Mouse (Mus musculus) limb, embryonic 11.5 days (tissue): ENCODE data around the gene Serbp1. TPM values are rescaled to one million over a fixed set of nuclear protein-coding genes. Genes with fewer than 3 reads are reported as not detected.

Experiments used
- ATAC-seq: fragments of 200-750 bp; cut with Nextera tagmentation; 2 replicates; pipeline ENCODE4 v1.8.0; 2017; ENCODE audit warnings: low read depth; ENCODE audit not compliant: insufficient number of reproducible peaks, low FRiP score, low TSS enrichment
- DNase-seq: peaks from one replicate; pipeline ENCODE4 v3.0.0-alpha.2; 2015; ENCODE audit warnings: low spot score
- H3K27ac ChIP-seq: fragments of 300-500 bp; sonication (generic); replicated peaks from 2 replicates; pipeline ENCODE4 v1.5.1; 2014; ENCODE audit warnings: low read depth, mild to moderate bottlenecking, low read length
- H3K27me3 ChIP-seq: fragments of 300-500 bp; sonication (generic); 2 replicates; pipeline ENCODE4 v1.6.1; 2014; ENCODE audit warnings: mild to moderate bottlenecking, low read length, mixed read lengths; ENCODE audit not compliant: control insufficient read depth, insufficient read depth
- H3K36me3 ChIP-seq: fragments of 300-500 bp; sonication (generic); 2 replicates; pipeline ENCODE4 v1.6.1; 2014; ENCODE audit warnings: mild to moderate bottlenecking, low read length, moderate library complexity, mixed read lengths; ENCODE audit not compliant: control insufficient read depth, insufficient read depth
- H3K4me1 ChIP-seq: fragments of 300-500 bp; sonication (generic); 2 replicates; pipeline ENCODE4 v1.6.1; 2014; ENCODE audit warnings: low read length, mixed read lengths; ENCODE audit not compliant: control insufficient read depth, insufficient read depth
- H3K4me2 ChIP-seq: fragments of 300-500 bp; sonication (generic); 2 replicates; pipeline ENCODE4 v1.6.1; 2014; ENCODE audit warnings: low read depth, mild to moderate bottlenecking, moderate library complexity; ENCODE audit not compliant: severe bottlenecking
- H3K4me3 ChIP-seq: fragments of 300-500 bp; sonication (generic); 2 replicates; pipeline ENCODE4 v1.5.1; 2014; ENCODE audit warnings: low read depth, low read length
- H3K9ac ChIP-seq: fragments of 300-500 bp; sonication (generic); 2 replicates; pipeline ENCODE4 v1.6.1; 2014; ENCODE audit warnings: mild to moderate bottlenecking, low read length
- H3K9me3 ChIP-seq: fragments of 300-500 bp; sonication (generic); 2 replicates; pipeline ENCODE4 v1.6.1; 2016; ENCODE audit warnings: low read length; ENCODE audit not compliant: control insufficient read depth
- WGBS: fragments of 180-500 bp; shearing (Covaris S2); extraction: QIAGEN DNeasy Blood & Tissue Kit; methylation state at CpG from one replicate; pipeline ENCODE4 v1.1.7; 2014; 5-methylcytosine and 5-hydroxymethylcytosine counted together
- polyA plus RNA-seq: library from polyadenylated mRNA; unstranded; fragments of >200 nt; fragmentation: Nextera tagmentation; extraction: Ambion mirVana; gene quantifications from 2 replicates; pipeline ENCODE4 v1.2.1, GENCODE M21; 2014

Serbp1 gene
- polyA plus RNA-seq, 1 experiment from 2014 or later, result 639 TPM

DNA sequence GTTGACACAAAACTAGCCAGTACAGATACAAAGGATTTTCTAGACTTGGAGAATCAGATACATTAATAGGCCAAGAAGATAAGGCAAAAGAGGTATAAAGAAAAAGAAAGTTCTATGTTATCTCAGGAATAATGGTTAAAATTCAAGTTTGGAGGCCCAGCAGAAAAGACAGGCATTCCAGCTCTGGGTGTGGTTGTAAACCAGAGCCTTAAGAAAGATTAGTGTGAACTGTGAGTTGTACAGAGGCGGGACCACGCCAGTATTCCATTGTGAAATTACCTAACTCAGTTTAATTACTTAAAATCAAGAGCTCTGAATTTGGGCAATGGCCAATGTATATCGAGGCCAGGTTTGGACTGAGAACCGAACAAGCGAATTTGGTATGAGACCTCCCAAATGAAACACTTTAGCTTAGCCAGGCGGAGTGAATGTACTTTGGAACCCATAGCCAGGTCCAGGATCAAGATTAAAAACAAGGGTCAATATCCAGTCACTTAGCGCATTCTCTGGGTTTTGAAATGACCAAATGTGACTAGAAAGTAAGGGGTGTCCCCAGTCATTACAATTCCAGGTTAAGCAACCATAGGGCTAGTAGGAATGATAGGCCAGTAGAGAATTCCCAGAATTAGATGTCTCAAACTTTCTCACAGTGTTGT lies 5.9 kb downstream of the Serbp1 start:
- DNase-seq (no peak), ATAC-seq (no peak)
- no peaks in the 10 kb centered on the region for H3K36me3 ChIP-seq
- no peaks in the 10 kb centered on the region for H3K4me1 ChIP-seq
- no peaks in the 10 kb centered on the region for H3K27me3 ChIP-seq
- WGBS, result 94% methylated on average over 7 of the region's 7 CpGs
- no peaks in the 10 kb centered on the region for H3K9me3 ChIP-seq
- no peak overlapping the region for H3K4me3 ChIP-seq
- H3K4me2 ChIP-seq, result no peak overlapping the region
- H3K27ac ChIP-seq, result no peak overlapping the region
- no peak overlapping the region for H3K9ac ChIP-seq

DNA sequence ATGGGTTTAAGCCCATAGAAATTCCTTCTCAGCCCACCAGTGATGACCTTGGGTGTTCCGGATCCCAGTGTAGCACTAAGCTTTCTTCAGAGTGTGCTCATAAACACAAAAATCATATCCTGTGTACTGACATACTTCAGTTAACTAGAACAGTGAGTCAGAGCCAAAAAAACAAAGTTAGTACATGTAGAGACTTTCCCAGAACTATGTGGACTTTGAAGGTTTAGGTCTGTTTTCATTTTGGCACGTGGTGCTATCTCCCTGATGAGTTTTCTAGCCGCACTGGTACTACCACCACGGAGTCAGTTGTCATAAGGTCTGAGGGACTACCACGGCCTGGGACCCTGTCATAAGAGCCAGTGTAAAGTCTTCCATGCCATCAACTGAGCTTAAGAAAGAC lies 6.5 kb downstream of the Serbp1 start:
- no peaks in the 10 kb centered on the region for H3K9me3 ChIP-seq
- no peaks in the 10 kb centered on the region for H3K27me3 ChIP-seq
- ATAC-seq (no peak), DNase-seq (no peak)
- no peak overlapping the region for H3K4me3 ChIP-seq
- no peaks in the 10 kb centered on the region for H3K36me3 ChIP-seq
- H3K27ac ChIP-seq, result no peak overlapping the region
- no peak overlapping the region for H3K4me2 ChIP-seq
- H3K9ac ChIP-seq, result no peak overlapping the region
- no peaks in the 10 kb centered on the region for H3K4me1 ChIP-seq
- WGBS, result 89% methylated on average over 5 of the region's 5 CpGs

DNA sequence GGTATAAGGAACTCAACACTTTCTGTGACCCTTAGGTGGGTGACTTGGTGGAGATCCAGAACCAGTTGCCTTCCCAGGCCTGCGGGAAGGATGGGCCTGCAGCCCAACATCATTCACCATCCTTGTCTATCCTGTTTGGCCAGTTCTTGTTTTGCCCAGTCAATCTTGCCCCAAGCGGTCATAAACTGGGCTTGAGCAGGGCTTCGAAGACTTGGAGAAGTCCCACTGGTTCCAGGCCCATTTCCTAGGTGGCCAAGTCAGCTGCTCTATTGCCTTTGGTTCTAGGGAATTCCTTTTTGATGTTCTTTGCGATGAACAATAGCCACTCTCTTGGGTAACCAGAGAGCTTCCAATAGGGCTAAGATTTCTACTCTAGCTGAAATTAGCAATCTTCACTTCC lies 13.1 kb downstream of the Serbp1 start:
- no peak overlapping the region for H3K27ac ChIP-seq
- H3K9ac ChIP-seq, result no peak overlapping the region
- H3K4me3 ChIP-seq, result no peak overlapping the region
- no peak overlapping the region for H3K4me2 ChIP-seq
- DNase-seq (no peak), ATAC-seq (no peak)
- 90% methylated on average over 4 of the region's 4 CpGs for WGBS
- H3K36me3 ChIP-seq, result no peaks in the 10 kb centered on the region
- H3K4me1 ChIP-seq, result no peaks in the 10 kb centered on the region
- no peaks in the 10 kb centered on the region for H3K9me3 ChIP-seq
- no peaks in the 10 kb centered on the region for H3K27me3 ChIP-seq

DNA sequence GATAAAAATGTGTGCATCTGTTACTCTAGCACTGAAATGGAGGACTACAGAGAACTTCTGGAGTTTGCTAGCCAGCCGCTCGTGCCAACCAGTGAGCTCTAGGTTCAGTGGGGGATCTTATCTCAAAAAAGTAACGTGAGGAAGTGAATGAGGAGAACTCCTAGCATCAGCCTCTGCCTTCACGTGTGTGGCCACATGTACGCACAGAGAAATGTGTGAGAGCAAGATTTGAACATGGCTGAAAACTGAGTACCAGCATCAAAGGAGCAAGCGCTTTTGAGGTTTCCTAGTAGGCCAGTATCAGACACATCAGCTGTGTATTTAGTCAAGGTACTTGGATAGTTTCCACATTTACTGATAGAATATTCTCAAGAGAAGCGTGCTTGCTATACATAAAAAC lies 27.0 kb downstream of the Serbp1 start:
- Histone ChIP-seq H3K4me2 (no peak overlapping the region), H3K27ac (no peak overlapping the region), H3K4me1 (no peaks in the 10 kb centered on the region), H3K27me3 (no peaks in the 10 kb centered on the region), H3K9me3 (no peaks in the 10 kb centered on the region), H3K36me3 (no peaks in the 10 kb centered on the region), H3K9ac (no peak overlapping the region), H3K4me3 (no peak overlapping the region)
- WGBS, result 88% methylated on average over 7 of the region's 7 CpGs
- no peak for ATAC-seq
- no peak for DNase-seq

DNA sequence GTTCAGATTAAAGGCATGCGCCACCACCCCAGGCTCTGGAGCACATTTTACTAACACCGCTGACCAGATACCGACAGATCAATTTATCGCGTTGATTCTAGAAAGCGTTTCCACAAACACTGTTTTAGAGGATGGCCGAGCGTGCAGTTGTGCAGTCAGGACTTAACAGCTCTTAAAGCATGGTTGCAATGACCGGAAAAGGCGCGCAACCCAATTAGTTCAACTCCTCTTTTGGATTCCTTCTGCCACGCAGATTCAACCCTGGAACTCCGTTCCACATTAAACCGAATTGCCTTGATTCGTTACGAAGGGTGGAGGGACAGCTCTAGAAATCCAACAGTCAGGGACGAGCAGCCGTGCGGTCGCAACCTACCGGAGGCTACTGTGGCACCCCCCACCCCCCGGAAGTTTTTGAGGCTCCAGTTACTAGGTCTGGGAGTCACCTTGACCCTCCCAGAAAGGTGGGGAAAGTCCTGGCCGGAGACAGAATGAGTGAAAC lies 28.2 kb downstream of the Serbp1 start:
- under 1% methylated on average over 23 of the region's 23 CpGs for WGBS

DNA sequence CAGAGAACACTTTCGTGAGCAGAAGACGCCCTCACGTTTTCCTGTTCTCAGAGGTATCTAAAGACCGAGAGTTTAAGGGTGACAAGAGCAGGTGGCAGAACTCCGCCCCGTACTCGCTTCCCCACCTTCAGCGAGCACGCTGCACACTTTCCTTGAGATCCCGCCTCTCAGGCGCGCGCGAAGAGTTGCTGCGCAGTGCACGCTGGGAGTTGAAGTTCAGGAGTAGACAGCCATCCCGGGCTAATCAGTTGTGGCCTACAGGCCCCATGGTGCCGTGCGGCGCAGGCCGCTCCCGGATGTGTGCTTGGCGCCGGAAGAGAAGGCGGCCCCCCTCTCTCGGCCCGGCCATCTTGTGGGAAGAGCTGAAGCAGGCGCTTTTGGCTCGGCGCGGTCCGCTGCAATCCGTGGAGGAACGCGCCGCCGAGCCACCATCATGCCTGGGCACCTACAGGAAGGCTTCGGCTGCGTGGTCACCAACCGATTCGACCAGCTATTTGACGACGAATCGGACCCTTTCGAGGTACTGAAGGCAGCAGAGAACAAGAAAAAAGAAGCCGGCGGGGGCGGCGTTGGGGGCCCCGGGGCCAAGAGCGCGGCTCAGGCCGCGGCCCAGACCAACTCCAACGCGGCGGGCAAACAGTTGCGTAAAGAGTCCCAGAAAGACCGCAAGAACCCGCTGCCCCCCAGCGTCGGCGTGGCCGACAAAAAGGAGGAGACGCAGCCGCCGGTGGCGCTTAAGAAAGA lies 28.9 kb downstream of the Serbp1 start:
- under 1% methylated on average over 68 of the region's 68 CpGs for WGBS
- Histone ChIP-seq H3K4me3 (peak overlapping the region; percentile 94), H3K4me2 (peak overlapping the region; percentile 72), H3K9ac (peak overlapping the region; percentile 97), H3K9me3 (no peaks in the 10 kb centered on the region), H3K36me3 (no peaks in the 10 kb centered on the region), H3K27ac (peak overlapping the region; percentile 72), H3K27me3 (no peaks in the 10 kb centered on the region), H3K4me1 (no peaks in the 10 kb centered on the region)
- DNase-seq (peak; percentile 96), ATAC-seq (peak; percentile 99)

More for the DNA sequence above, 28.2 kb downstream of the Serbp1 start:
- Histone ChIP-seq H3K27me3 (no peaks in the 10 kb centered on the region), H3K4me2 (peak overlapping the region; percentile 65), H3K9me3 (no peaks in the 10 kb centered on the region), H3K4me1 (no peaks in the 10 kb centered on the region), H3K36me3 (no peaks in the 10 kb centered on the region), H3K4me3 (peak overlapping the region; percentile 94), H3K9ac (peak overlapping the region; percentile 97), H3K27ac (no peak overlapping the region)
- DNase-seq (no peak), ATAC-seq (peak; percentile 76)

DNA sequence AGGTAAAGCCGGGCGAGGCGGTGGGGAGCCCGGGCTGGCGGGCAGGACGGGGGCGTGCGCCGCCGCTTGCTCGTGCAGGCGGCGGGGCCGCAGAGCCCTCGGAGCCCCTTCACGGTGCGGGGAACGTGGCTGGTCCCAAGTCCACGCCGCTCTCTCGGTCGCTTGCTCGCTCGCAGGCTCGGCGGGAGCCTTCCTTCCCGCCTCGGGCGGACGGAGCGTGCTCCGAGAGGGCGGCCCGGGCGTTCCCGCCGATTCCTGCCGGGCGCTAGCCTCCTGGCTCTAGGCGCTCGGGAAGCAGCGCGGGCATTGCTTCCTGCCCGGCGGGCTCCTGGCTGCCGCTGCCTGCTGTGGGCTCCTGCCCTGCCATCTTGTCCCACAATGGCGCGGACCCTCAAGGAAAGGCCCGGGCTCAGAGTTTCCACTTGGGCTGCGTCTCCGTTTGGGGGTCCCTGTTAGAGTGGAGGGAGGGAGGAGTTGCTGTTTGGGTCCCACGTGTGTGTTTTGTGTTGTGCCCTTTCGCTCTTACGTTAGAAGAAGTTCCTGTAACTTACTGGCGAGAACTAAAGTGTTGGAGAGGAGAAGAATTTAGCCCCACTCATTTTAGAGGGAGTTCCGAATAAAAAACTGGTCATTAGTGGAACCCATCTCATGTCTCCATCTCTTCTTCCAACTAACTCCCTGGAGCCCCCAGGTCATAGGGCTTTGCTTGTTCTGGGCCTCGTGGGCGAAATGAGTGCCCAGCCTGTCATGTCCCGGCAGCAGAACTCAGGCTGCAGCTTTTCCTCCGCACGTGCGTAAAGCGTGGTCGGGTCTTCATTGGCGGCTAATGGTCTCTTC lies 29.6 kb downstream of the Serbp1 start:
- peak overlapping the region; percentile 94 for H3K4me3 ChIP-seq
- no peaks in the 10 kb centered on the region; the same call in 1 of the 2 replicates for H3K36me3 ChIP-seq
- H3K4me2 ChIP-seq, result peak overlapping the region; percentile 72
- H3K27ac ChIP-seq, result peak overlapping the region; percentile 72
- peak overlapping the region; percentile 97 for H3K9ac ChIP-seq
- ATAC-seq (no peak), DNase-seq (peak; percentile 63)
- no peaks in the 10 kb centered on the region for H3K9me3 ChIP-seq
- no peaks in the 10 kb centered on the region for H3K27me3 ChIP-seq
- WGBS, result 0% methylated on average over 62 of the region's 65 CpGs
- H3K4me1 ChIP-seq, result no peaks in the 10 kb centered on the region

DNA sequence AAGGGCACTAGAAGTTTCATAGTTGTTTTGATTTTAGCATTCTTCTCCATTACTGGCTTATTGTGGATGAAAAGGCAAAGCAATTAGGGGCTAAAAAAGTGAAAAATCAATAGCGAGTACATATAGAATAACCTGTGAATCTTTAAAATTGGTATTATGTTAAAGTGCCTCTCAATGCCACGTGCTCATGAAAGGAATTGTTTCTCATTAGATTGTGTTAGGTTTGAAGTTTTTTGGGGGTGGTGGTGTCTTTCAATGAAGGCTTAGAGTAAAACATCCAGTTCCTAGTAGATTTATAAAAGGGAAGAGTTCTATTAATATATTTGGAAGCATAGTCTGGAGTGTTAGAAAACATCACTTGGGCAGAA lies 30.3 kb downstream of the Serbp1 start:
- no peak for ATAC-seq
- H3K9me3 ChIP-seq, result no peaks in the 10 kb centered on the region
- H3K4me1 ChIP-seq, result no peaks in the 10 kb centered on the region
- H3K36me3 ChIP-seq, result peaks cover 3% of the 10 kb centered on the region; the same call in 1 of the 2 replicates
- H3K9ac ChIP-seq, result peak overlapping the region; percentile 97
- H3K27me3 ChIP-seq, result no peaks in the 10 kb centered on the region
- H3K27ac ChIP-seq, result no peak overlapping the region
- H3K4me2 ChIP-seq, result peak overlapping the region; percentile 72
- peak overlapping the region; percentile 94 for H3K4me3 ChIP-seq
- 1% methylated on average over 2 of the region's 2 CpGs for WGBS
- no peak for DNase-seq
